Mouse (Mus musculus) limb, embryonic 12.5 days (tissue): Measurements from ENCODE around the gene Olfr1224-ps1. TPM values are rescaled to one million over a fixed set of nuclear protein-coding genes. Genes with fewer than 3 reads are reported as not detected.
"Not testable (repeated sequence)": the region's sequence is repeated elsewhere in the genome, so short reads cannot be mapped to it uniquely, and the experiment has no call there.

Source experiments
- ATAC-seq: fragments of 200-750 bp; cut with Nextera tagmentation; 2 replicates; pipeline ENCODE4 v1.8.0; 2017; ENCODE audit warnings: low read depth, moderate TSS enrichment; ENCODE audit not compliant: insufficient number of reproducible peaks, insufficient read depth, low FRiP score, low TSS enrichment
- H3K27ac ChIP-seq: fragments of 300-500 bp; sonication (generic); 2 replicates; pipeline ENCODE4 v1.5.1; 2016; ENCODE audit warnings: mild to moderate bottlenecking, moderate library complexity
- H3K27me3 ChIP-seq: fragments of 300-500 bp; sonication (generic); 2 replicates; pipeline ENCODE4 v1.6.1; 2016; ENCODE audit warnings: mild to moderate bottlenecking, moderate library complexity
- H3K36me3 ChIP-seq: fragments of 300-500 bp; sonication (generic); 2 replicates; pipeline ENCODE4 v1.6.1; 2016; ENCODE audit warnings: mild to moderate bottlenecking, moderate library complexity
- H3K4me1 ChIP-seq: fragments of 300-500 bp; sonication (generic); replicated peaks from 2 replicates; pipeline ENCODE4 v1.6.1; 2016
- H3K4me2 ChIP-seq: fragments of 300-500 bp; sonication (generic); 2 replicates; pipeline ENCODE4 v1.6.1; 2016; ENCODE audit warnings: mild to moderate bottlenecking, moderate library complexity
- H3K4me3 ChIP-seq: fragments of 300-500 bp; sonication (generic); replicated peaks from 2 replicates; pipeline ENCODE4 v1.5.1; 2016; ENCODE audit warnings: mild to moderate bottlenecking
- H3K9ac ChIP-seq: fragments of 300-500 bp; sonication (generic); replicated peaks from 2 replicates; pipeline ENCODE4 v1.6.1; 2016; ENCODE audit warnings: mild to moderate bottlenecking, moderate library complexity
- H3K9me3 ChIP-seq: fragments of 300-500 bp; sonication (generic); 2 replicates; pipeline ENCODE4 v1.6.1; 2016; ENCODE audit warnings: mild to moderate bottlenecking, moderate library complexity
- WGBS: fragments of 180-500 bp; shearing (Covaris S2); methylation state at CpG from one replicate; pipeline ENCODE4 v1.1.7; 2016; 5-methylcytosine and 5-hydroxymethylcytosine counted together
- polyA plus RNA-seq: library from polyadenylated mRNA; unstranded; fragments of >200 nt; fragmentation: Nextera tagmentation; extraction: Ambion mirVana; gene quantifications from 2 replicates; pipeline ENCODE4 v1.2.1, GENCODE M21; 2016

Olfr1224-ps1 gene
- not detected in 2 replicates for polyA plus RNA-seq

DNA sequence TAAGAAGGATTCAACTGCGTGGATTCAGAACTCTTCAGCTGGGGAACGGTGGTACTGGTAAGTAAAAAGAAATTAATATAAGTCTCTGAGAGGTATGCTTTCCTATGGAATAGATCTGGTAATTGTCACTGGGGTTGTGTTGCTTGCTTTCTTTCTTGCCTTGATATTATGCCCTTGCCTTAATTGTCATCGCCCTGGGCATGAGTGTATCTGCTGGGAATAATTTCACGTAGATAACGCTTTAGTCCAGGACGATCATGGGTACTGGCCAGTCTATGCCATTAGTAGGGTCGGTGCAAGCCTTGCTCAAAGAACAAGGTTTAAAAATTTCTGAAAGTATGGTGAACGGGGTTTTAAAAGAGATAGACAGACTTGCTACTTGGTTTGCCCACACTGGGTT lies at the start of gene Olfr1224-ps1:
Gene Olfr1224-ps1, minus strand, starts transcription at position 101 of the 400 bp plus-strand sequence.
- H3K4me1 ChIP-seq, H3K36me3 ChIP-seq, H3K27ac ChIP-seq, H3K9ac ChIP-seq, H3K9me3 ChIP-seq, H3K4me2 ChIP-seq, H3K27me3 ChIP-seq, ATAC-seq, H3K4me3 ChIP-seq: not testable (repeated sequence)
- 93% methylated on average over 8 of the region's 8 CpGs for WGBS

DNA sequence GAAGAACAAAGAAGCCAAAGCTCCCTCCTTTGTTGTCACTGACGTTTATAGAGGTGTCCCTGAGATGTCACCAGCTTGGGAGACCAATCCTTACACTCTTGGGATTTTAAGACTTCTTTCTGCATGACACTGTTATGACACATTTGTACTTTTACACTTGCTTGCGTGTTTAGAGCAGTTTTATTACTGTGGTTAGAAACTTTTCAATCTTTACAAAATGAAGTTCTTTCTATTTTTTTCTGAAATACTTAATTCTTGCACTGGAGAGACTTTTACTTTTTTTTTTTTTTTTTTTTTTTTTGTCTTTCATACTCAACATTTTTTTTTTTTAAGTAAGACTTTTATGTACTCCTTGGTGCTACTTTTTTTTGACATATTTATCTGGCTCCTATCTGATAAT lies 36.1 kb upstream of the Olfr1224-ps1 start, which contains the start of gene Olfr1226:
Gene Olfr1226, minus strand, starts transcription at position 101 of the 400 bp plus-strand sequence.
- no peak within 1 kb of the TSS for H3K9ac ChIP-seq
- no peak for ATAC-seq
- H3K4me1 ChIP-seq: no peaks in the 10 kb centered on the region
- H3K36me3 ChIP-seq: no peaks in the 10 kb centered on the region
- no peak within 1 kb of the TSS for H3K4me3 ChIP-seq
- H3K27me3 ChIP-seq: no peaks in the 10 kb centered on the region
- no peaks in the 10 kb centered on the region for H3K9me3 ChIP-seq
- H3K27ac ChIP-seq: no peak within 1 kb of the TSS
- H3K4me2 ChIP-seq: no peak within 1 kb of the TSS
- WGBS: 66% methylated on average over 2 of the region's 2 CpGs

DNA sequence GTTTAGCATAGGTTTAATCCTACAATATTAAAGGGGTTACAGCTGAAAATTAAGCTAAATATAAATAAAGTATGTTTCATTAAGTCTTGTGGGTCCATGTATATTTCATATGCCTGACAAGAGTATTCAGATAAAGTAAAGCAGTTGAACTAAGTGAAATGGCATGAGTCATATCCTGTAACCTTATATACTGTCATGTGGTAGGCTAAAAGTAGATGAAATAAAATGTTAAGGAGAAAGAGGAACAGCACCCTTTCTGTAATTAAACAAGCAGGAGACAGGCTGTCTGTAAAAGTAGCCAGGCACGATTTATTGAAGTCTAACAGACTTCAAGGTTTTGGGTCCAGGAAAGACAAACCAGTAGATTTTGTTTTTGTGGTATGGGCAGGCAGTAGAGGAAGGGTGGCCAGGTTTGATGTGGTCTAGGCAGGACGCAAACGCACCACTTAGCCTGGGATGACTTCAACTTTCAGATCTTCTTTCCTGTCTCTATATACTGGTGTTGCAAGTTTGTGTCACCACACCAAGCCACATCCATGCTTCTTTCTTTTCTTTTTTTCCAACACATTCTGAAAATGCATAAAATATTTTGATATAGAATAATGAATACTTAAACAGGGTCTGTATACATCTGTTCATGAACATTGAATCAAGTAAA lies 32.6 kb upstream of the Olfr1224-ps1 start:
- no peak for ATAC-seq
- Histone ChIP-seq H3K27ac (no peak overlapping the region), H3K27me3 (no peaks in the 10 kb centered on the region), H3K9ac (no peak overlapping the region), H3K4me1 (no peaks in the 10 kb centered on the region), H3K9me3 (no peaks in the 10 kb centered on the region), H3K36me3 (no peaks in the 10 kb centered on the region), H3K4me2 (no peak overlapping the region), H3K4me3 (no peak overlapping the region)
- 76% methylated on average over 3 of the region's 3 CpGs for WGBS

DNA sequence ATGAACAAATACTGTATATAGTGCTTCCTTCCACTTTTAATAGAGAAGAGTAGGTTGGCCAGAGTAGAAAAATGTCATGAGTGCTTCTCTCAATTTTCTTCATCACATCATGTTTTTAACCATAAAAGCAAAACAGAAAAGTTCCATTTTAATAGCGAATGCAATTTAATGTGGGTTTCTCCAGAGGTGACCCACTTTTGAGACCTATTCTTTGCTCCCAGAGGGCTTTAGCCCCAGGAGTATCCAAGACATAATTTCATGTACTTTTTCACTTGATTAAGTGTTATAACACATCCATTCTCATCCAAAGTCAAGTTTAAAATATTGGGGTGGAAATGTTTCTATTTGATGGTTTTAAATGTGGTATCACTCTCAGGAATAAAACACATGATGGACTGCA lies 10.7 kb upstream of the Olfr1224-ps1 start, which contains the start of gene Olfr1225:
Gene Olfr1225, minus strand, starts transcription at position 101 of the 400 bp plus-strand sequence.
- H3K4me2 ChIP-seq: no peak within 1 kb of the TSS
- no peaks in the 10 kb centered on the region for H3K4me1 ChIP-seq
- H3K27ac ChIP-seq: no peak within 1 kb of the TSS
- no peak for ATAC-seq
- H3K36me3 ChIP-seq: no peaks in the 10 kb centered on the region
- H3K4me3 ChIP-seq: no peak within 1 kb of the TSS
- H3K9me3 ChIP-seq: no peaks in the 10 kb centered on the region
- H3K27me3 ChIP-seq: no peaks in the 10 kb centered on the region
- 90% methylated on average over 1 of the region's 1 CpGs for WGBS
- H3K9ac ChIP-seq: no peak within 1 kb of the TSS

DNA sequence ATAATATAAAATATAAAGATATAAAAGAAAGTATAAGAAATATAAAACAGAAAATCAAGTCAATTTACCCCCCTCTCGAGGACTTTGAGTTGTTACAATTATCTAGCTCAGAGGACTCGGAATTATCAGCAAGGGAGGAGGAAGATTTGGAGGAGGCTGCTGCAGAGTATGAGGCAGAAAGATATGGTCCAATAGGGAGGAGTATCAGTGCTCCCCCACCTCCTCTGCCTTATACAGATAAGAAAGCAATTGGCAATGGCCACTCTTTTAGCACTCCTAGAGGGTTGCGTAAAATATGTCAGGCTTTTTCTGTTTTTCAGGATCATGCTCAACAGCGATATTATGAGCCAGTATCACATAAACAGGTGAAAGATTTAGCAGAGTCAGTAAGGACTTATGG lies 820 bp upstream of the Olfr1224-ps1 start:
- ATAC-seq, H3K4me2 ChIP-seq, H3K9ac ChIP-seq, H3K9me3 ChIP-seq, H3K4me3 ChIP-seq, H3K36me3 ChIP-seq, H3K27me3 ChIP-seq, H3K27ac ChIP-seq, H3K4me1 ChIP-seq: not testable (repeated sequence)
- 91% methylated on average over 4 of the region's 4 CpGs for WGBS

DNA sequence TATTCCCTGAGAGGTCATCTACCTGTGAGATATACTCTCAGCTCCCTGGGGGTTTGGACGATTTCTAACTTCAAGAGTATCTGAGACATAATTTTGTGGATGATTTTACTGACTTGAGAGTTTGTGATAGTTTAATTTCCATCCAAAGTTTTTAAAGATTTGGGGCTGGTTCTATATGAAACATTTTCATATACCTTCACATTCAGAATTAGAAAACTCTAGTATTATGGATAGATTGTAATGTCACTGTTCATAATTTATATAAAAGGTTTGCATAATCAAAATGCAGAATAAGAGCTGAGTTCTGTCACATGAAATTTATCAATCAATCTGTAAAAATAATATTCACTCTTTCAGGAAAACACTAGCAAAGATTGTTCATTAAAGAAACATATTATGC lies 12.4 kb downstream of the Olfr1224-ps1 start, which contains the start of gene Olfr1223:
Gene Olfr1223, minus strand, starts transcription at position 101 of the 400 bp plus-strand sequence.
- ATAC-seq: no peak
- H3K36me3 ChIP-seq: no peaks in the 10 kb centered on the region
- H3K4me3 ChIP-seq: no peak within 1 kb of the TSS
- WGBS: 69% methylated on average over 1 of the region's 1 CpGs
- no peak within 1 kb of the TSS for H3K9ac ChIP-seq
- H3K9me3 ChIP-seq: no peaks in the 10 kb centered on the region
- no peak within 1 kb of the TSS for H3K4me2 ChIP-seq
- no peaks in the 10 kb centered on the region for H3K27me3 ChIP-seq
- H3K27ac ChIP-seq: no peak within 1 kb of the TSS
- H3K4me1 ChIP-seq: no peaks in the 10 kb centered on the region

DNA sequence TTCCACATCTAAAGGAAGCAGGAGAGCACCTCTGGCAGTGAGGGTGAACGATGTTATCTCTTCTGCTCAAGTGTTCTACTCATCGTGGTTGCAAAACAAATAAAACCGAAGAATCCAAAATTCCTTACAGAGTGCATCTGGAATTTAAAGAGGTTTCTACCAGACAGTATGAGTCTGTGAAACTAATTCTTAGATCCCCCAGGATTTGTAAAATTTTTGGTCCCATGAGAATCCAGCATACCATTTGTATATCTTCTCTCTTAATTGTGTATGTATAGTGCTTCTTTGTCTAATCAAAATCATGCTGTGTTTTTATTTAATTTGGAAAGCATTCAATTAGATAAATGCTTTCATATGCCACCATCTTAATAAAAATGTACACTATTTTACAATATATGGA lies 30.9 kb downstream of the Olfr1224-ps1 start, which contains the start of gene Olfr1222:
Gene Olfr1222, minus strand, starts transcription at position 101 of the 400 bp plus-strand sequence.
- 83% methylated on average over 3 of the region's 3 CpGs for WGBS
- no peak for ATAC-seq
- H3K36me3 ChIP-seq: no peaks in the 10 kb centered on the region

DNA sequence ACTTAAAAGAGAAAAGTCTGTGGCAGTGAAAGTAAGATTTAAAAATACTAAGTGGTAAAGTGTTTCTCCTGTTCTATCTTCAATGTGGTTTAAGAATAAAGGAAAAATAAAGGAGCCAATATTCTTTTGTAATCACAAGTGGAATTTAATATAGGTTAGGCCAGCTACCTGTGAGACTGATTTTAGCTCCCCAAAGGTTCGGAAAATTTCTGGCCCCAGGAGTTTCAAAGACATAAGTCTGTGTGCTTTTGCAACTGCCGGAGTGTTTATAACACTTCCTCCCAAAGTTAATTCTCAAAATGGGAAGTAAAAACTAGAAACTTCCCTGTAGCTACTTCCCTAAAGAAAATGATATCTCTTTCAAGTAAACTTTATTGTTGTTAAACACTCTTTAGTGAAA lies 46.7 kb downstream of the Olfr1224-ps1 start, which contains the start of gene Olfr1221:
Gene Olfr1221, minus strand, starts transcription at position 101 of the 400 bp plus-strand sequence.
- Histone ChIP-seq H3K4me3 (no peak within 1 kb of the TSS), H3K27ac (no peak within 1 kb of the TSS), H3K27me3 (no peaks in the 10 kb centered on the region), H3K9ac (no peak within 1 kb of the TSS), H3K4me1 (no peaks in the 10 kb centered on the region), H3K36me3 (no peaks in the 10 kb centered on the region), H3K9me3 (no peaks in the 10 kb centered on the region), H3K4me2 (no peak within 1 kb of the TSS)
- ATAC-seq: no peak
- WGBS: 90% methylated on average over 2 of the region's 2 CpGs

More for the DNA sequence above, 30.9 kb downstream of the Olfr1224-ps1 start, which contains the start of gene Olfr1222:
- Histone ChIP-seq H3K27me3 (no peaks in the 10 kb centered on the region), H3K4me3 (no peak within 1 kb of the TSS), H3K4me2 (no peak within 1 kb of the TSS), H3K27ac (no peak within 1 kb of the TSS), H3K9ac (no peak within 1 kb of the TSS), H3K4me1 (no peaks in the 10 kb centered on the region), H3K9me3 (no peaks in the 10 kb centered on the region)

DNA sequence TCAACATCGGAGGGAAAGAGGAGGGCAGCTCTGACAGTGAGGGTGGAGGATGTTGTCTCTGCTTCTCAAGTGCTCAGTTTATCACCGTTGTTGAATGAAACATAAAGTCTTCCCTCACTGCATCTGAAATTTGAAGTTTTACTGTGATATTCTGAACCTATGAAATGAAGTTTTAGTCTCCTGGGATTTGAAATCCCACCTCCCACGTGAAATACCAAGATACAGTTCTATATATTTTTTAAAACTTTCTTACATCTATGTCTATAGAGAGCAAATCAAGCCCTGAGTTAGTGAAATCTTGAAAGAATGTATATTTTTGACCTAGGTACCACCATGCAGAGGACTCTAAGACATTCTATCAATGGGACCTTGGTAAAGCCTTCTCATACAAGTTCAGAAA lies 57.2 kb downstream of the Olfr1224-ps1 start, which contains the start of gene Olfr1220:
Gene Olfr1220, minus strand, starts transcription at position 101 of the 400 bp plus-strand sequence.
- Histone ChIP-seq H3K4me2 (no peak within 1 kb of the TSS), H3K9me3 (no peaks in the 10 kb centered on the region), H3K36me3 (no peaks in the 10 kb centered on the region), H3K4me1 (no peaks in the 10 kb centered on the region), H3K27ac (no peak within 1 kb of the TSS), H3K9ac (no peak within 1 kb of the TSS), H3K4me3 (no peak within 1 kb of the TSS), H3K27me3 (no peaks in the 10 kb centered on the region)
- no peak for ATAC-seq
- 82% methylated on average over 3 of the region's 3 CpGs for WGBS

DNA sequence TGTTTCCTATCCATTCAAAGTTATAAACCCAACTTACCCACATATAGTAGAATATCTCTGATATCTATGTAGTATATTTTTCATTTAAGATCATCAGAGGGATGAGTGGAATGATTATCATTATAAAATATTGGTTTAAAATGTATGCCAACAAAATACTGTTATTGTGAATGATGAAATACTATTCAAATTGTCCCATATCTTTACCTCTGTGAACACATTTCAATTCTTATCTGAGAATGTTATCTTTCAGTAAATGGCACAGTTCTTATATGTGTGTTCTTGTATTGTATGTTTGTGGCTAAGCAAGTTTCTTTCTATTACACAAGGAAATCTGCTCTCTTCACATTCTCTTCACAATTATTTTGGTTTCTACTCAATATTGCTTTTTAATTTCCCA lies 58.2 kb downstream of the Olfr1224-ps1 start:
- H3K36me3 ChIP-seq: no peaks in the 10 kb centered on the region
- H3K27ac ChIP-seq: no peak overlapping the region
- no peak overlapping the region for H3K4me3 ChIP-seq
- ATAC-seq: no peak
- H3K27me3 ChIP-seq: no peaks in the 10 kb centered on the region
- H3K4me2 ChIP-seq: no peak overlapping the region
- no peaks in the 10 kb centered on the region for H3K9me3 ChIP-seq
- no peaks in the 10 kb centered on the region for H3K4me1 ChIP-seq
- H3K9ac ChIP-seq: no peak overlapping the region
